Mouse (Mus musculus): ENCODE data around the gene Por.

GRCm38 (mm10) chr5:135722121-135722520 is 52.3 kb downstream of the Por start:
- no peak for TF ChIP-seq CTCF (IDR thresholded peaks at IDR 0.05; ENCODE audit: low read depth)
- TF ChIP-seq EP300 (IDR thresholded peaks at IDR 0.05; ENCODE audit: low read depth): no peak

Data from heart, postnatal 0 days (tissue).